Mouse (Mus musculus) kidney, postnatal 25 days (tissue): ENCODE results near the gene Ncf2.
A peak's percentile ranks its signal among the peaks of the same experiment; 100 is the strongest.

Source experiments
- DNase-seq, 2 experiments: peaks; one replicate each; pipeline ENCODE4 v3.0.0; 2021; ENCODE audit warnings: mixed read lengths in 2 of 2

Ncf2 gene

GRCm38 (mm10) chr1:152796683-152797263 lies 3.2 kb upstream of the Ncf2 start:
- no peak for DNase-seq

- no peak for DNase-seq
Observed at GRCm38 (mm10) chr1:152798125-152798524, 1.9 kb upstream of the Ncf2 start.

- DNase-seq: no peak
Observed at GRCm38 (mm10) chr1:152800633-152801176, 711 bp downstream of the Ncf2 start.

- DNase-seq: no peak
Observed at GRCm38 (mm10) chr1:152804907-152805306, 4.9 kb downstream of the Ncf2 start.

- DNase-seq: no peak
Observed at GRCm38 (mm10) chr1:152807619-152808391, 7.8 kb downstream of the Ncf2 start.

GRCm38 (mm10) chr1:152808392-152808680 lies 8.3 kb downstream of the Ncf2 start:
- no peak for DNase-seq

GRCm38 (mm10) chr1:152809541-152810252 lies 9.7 kb downstream of the Ncf2 start:
- DNase-seq: peak; percentile 34 to 71

GRCm38 (mm10) chr1:152810533-152811439 lies 10.8 kb downstream of the Ncf2 start:
- DNase-seq: no peak

- peak in 1 of 2 experiments; percentile 14 for DNase-seq
Observed at GRCm38 (mm10) chr1:152815265-152815701, 15.3 kb downstream of the Ncf2 start.

GRCm38 (mm10) chr1:152817027-152817769 lies 17.2 kb downstream of the Ncf2 start:
- no peak for DNase-seq

- peak; percentile 58 to 82 for DNase-seq
Observed at GRCm38 (mm10) chr1:152817794-152818193, 17.8 kb downstream of the Ncf2 start.

GRCm38 (mm10) chr1:152819558-152819957 lies 19.6 kb downstream of the Ncf2 start:
- no peak for DNase-seq

- no peak for DNase-seq
Observed at GRCm38 (mm10) chr1:152820911-152821695, 21.1 kb downstream of the Ncf2 start.

- no peak for DNase-seq
Observed at GRCm38 (mm10) chr1:152821746-152822145, 21.8 kb downstream of the Ncf2 start.

- no peak for DNase-seq
Observed at GRCm38 (mm10) chr1:152824206-152824605, 24.2 kb downstream of the Ncf2 start.

GRCm38 (mm10) chr1:152826446-152826845 lies 26.5 kb downstream of the Ncf2 start:
- no peak for DNase-seq

GRCm38 (mm10) chr1:152828168-152828567 lies 28.2 kb downstream of the Ncf2 start:
- no peak for DNase-seq

GRCm38 (mm10) chr1:152828637-152829355 lies 28.8 kb downstream of the Ncf2 start:
- no peak for DNase-seq

GRCm38 (mm10) chr1:152830054-152830453 lies 30.1 kb downstream of the Ncf2 start:
- DNase-seq: no peak

GRCm38 (mm10) chr1:152831003-152831402 lies 31.0 kb downstream of the Ncf2 start:
- no peak for DNase-seq
